Mouse (Mus musculus): ENCODE results near the gene Bcr.

- TF ChIP-seq CTCF (IDR thresholded peaks at IDR 0.05; ENCODE audit: low read depth) (no peak), EP300 (optimal IDR thresholded peaks at IDR 0.05) (no peak)
Measured at GRCm38 (mm10) chr10:75212981-75213380, 152.6 kb downstream of the Bcr start.

All from stomach, postnatal 0 days (tissue).